Mouse (Mus musculus) heart, embryonic 11.5 days (tissue): ENCODE data around the gene Snx20. TPM values are rescaled to one million over a fixed set of nuclear protein-coding genes. Genes with fewer than 3 reads are reported as not detected.

Source experiments
- ATAC-seq: fragments of 200-750 bp; cut with Nextera tagmentation; replicated peaks from 2 replicates; pipeline ENCODE4 v1.8.0; 2017; ENCODE audit warnings: moderate library complexity; ENCODE audit not compliant: insufficient number of reproducible peaks, low FRiP score, low TSS enrichment
- H3K27ac ChIP-seq: fragments of 300-500 bp; sonication (generic); 2 replicates; pipeline ENCODE4 v1.5.1; 2014; ENCODE audit warnings: mild to moderate bottlenecking, low read depth, low read length
- H3K27me3 ChIP-seq: fragments of 300-500 bp; sonication (generic); 2 replicates; pipeline ENCODE4 v1.6.1; 2014; ENCODE audit warnings: mild to moderate bottlenecking, low read length, mixed read lengths; ENCODE audit not compliant: control insufficient read depth, insufficient read depth
- H3K36me3 ChIP-seq: fragments of 300-500 bp; sonication (generic); 2 replicates; pipeline ENCODE4 v1.6.1; 2014; ENCODE audit warnings: mild to moderate bottlenecking, low read length, moderate library complexity, mixed read lengths; ENCODE audit not compliant: control insufficient read depth, insufficient read depth
- H3K4me1 ChIP-seq: fragments of 300-500 bp; sonication (generic); 2 replicates; pipeline ENCODE4 v1.6.1; 2014; ENCODE audit warnings: low read length; ENCODE audit not compliant: control insufficient read depth, insufficient read depth
- H3K4me2 ChIP-seq: fragments of 300-500 bp; sonication (generic); 2 replicates; pipeline ENCODE4 v1.6.1; 2014; ENCODE audit warnings: mild to moderate bottlenecking, moderate library complexity
- H3K4me3 ChIP-seq: fragments of 300-500 bp; sonication (generic); 2 replicates; pipeline ENCODE4 v1.5.1; 2014; ENCODE audit warnings: low read depth, low read length
- H3K9ac ChIP-seq: fragments of 300-500 bp; sonication (generic); 2 replicates; pipeline ENCODE4 v1.6.1; 2014; ENCODE audit warnings: mild to moderate bottlenecking, low read depth, low read length, moderate library complexity
- H3K9me3 ChIP-seq: fragments of 300-500 bp; sonication (generic); replicated peaks from 2 replicates; pipeline ENCODE4 v1.6.1; 2016; ENCODE audit warnings: low read length; ENCODE audit not compliant: control insufficient read depth
- WGBS: fragments of 180-500 bp; shearing (Covaris S2); extraction: QIAGEN DNeasy Blood & Tissue Kit; methylation state at CpG from one replicate; pipeline ENCODE4 v1.1.7; 2014; ENCODE audit not compliant: insufficient replicate concordance; 5-methylcytosine and 5-hydroxymethylcytosine counted together
- polyA plus RNA-seq: library from polyadenylated mRNA; unstranded; fragments of >200 nt; fragmentation: Nextera tagmentation; extraction: Ambion mirVana; gene quantifications from 2 replicates; pipeline ENCODE4 v1.2.1, GENCODE M21; 2014

Gene Snx20
- polyA plus RNA-seq, 1 experiment from 2014 or later = 0.63 TPM

- no peaks in the 10 kb centered on the region for H3K36me3 ChIP-seq
- 70% methylated on average over 6 of the region's 6 CpGs for WGBS
- H3K4me3 ChIP-seq = no peak overlapping the region
- no peak overlapping the region for H3K27ac ChIP-seq
- peaks cover 9% of the 10 kb centered on the region; the same call in 1 of the 2 replicates for H3K27me3 ChIP-seq
- H3K4me1 ChIP-seq = peaks cover 10% of the 10 kb centered on the region
- no peak overlapping the region for H3K9ac ChIP-seq
- H3K4me2 ChIP-seq = no peak overlapping the region
- no peak for ATAC-seq
- no peaks in the 10 kb centered on the region for H3K9me3 ChIP-seq
Observed at GRCm38 (mm10) chr8:88650016-88650708, 14.2 kb upstream of the Snx20 start.

- Histone ChIP-seq H3K4me1 (peaks cover 10% of the 10 kb centered on the region), H3K9ac (no peak overlapping the region), H3K9me3 (no peaks in the 10 kb centered on the region), H3K4me2 (no peak overlapping the region), H3K27me3 (peaks cover 9% of the 10 kb centered on the region; the same call in 1 of the 2 replicates), H3K36me3 (no peaks in the 10 kb centered on the region), H3K4me3 (no peak overlapping the region), H3K27ac (no peak overlapping the region)
- no peak for ATAC-seq
Observed at GRCm38 (mm10) chr8:88648322-88648721, 12.4 kb upstream of the Snx20 start.

- Histone ChIP-seq H3K9ac (peak within 1 kb of the TSS; percentile 46), H3K9me3 (no peaks in the 10 kb centered on the region), H3K4me1 (peaks cover 10% of the 10 kb centered on the region), H3K36me3 (no peaks in the 10 kb centered on the region), H3K4me2 (peak within 1 kb of the TSS; percentile 79), H3K4me3 (peak within 1 kb of the TSS; percentile 43), H3K27me3 (peaks cover 7% of the 10 kb centered on the region; the same call in 1 of the 2 replicates), H3K27ac (no peak within 1 kb of the TSS)
- peak; percentile 68; the same call in 1 of the 2 replicates for ATAC-seq
- 8% methylated on average over 33 of the region's 33 CpGs for WGBS
Observed at GRCm38 (mm10) chr8:88646837-88647778, 11.2 kb upstream of the Snx20 start, which contains the start of gene Nod2. TSS of gene Nod2 (plus strand) at chr8:88647315.

GRCm38 (mm10) chr8:88642734-88643564, 7.0 kb upstream of the Snx20 start:
- 80% methylated on average over 5 of the region's 5 CpGs for WGBS
- Histone ChIP-seq H3K9ac (no peak overlapping the region), H3K27ac (no peak overlapping the region), H3K9me3 (no peaks in the 10 kb centered on the region), H3K4me1 (peaks cover 10% of the 10 kb centered on the region), H3K36me3 (no peaks in the 10 kb centered on the region), H3K4me2 (no peak overlapping the region), H3K4me3 (no peak overlapping the region), H3K27me3 (peaks cover 2% of the 10 kb centered on the region; the same call in 1 of the 2 replicates)
- ATAC-seq = no peak

- ATAC-seq = no peak
- Histone ChIP-seq H3K9ac (no peak overlapping the region), H3K36me3 (no peaks in the 10 kb centered on the region), H3K27me3 (no peaks in the 10 kb centered on the region; the same call in 1 of the 2 replicates), H3K9me3 (no peaks in the 10 kb centered on the region), H3K4me2 (no peak overlapping the region), H3K4me1 (no peaks in the 10 kb centered on the region; the same call in 1 of the 2 replicates), H3K4me3 (no peak overlapping the region), H3K27ac (no peak overlapping the region)
- 89% methylated on average over 3 of the region's 3 CpGs for WGBS
Observed at GRCm38 (mm10) chr8:88638908-88639307, 3.0 kb upstream of the Snx20 start.

- Histone ChIP-seq H3K27ac (no peak overlapping the region), H3K36me3 (no peaks in the 10 kb centered on the region), H3K4me2 (no peak overlapping the region), H3K4me3 (no peak overlapping the region), H3K9ac (no peak overlapping the region), H3K27me3 (no peaks in the 10 kb centered on the region; the same call in 1 of the 2 replicates), H3K9me3 (no peaks in the 10 kb centered on the region), H3K4me1 (peaks cover 3% of the 10 kb centered on the region; the same call in 1 of the 2 replicates)
- 67% methylated on average over 9 of the region's 9 CpGs for WGBS
- no peak for ATAC-seq
Observed at GRCm38 (mm10) chr8:88637092-88638000, 1.4 kb upstream of the Snx20 start.

- WGBS = 63% methylated on average over 7 of the region's 7 CpGs
- no peak overlapping the region for H3K27ac ChIP-seq
Observed at GRCm38 (mm10) chr8:88633343-88633765, 2.6 kb downstream of the Snx20 start.

More at GRCm38 (mm10) chr8:88633343-88633765, 2.6 kb downstream of the Snx20 start:
- H3K27me3 ChIP-seq = peaks cover 9% of the 10 kb centered on the region
- H3K4me1 ChIP-seq = peaks cover 3% of the 10 kb centered on the region; the same call in 1 of the 2 replicates
- H3K4me2 ChIP-seq = no peak overlapping the region
- no peaks in the 10 kb centered on the region for H3K36me3 ChIP-seq
- H3K9ac ChIP-seq = no peak overlapping the region
- ATAC-seq = no peak
- H3K4me3 ChIP-seq = no peak overlapping the region
- H3K9me3 ChIP-seq = no peaks in the 10 kb centered on the region
